Mouse (Mus musculus) lung, postnatal 25 days (tissue): ENCODE data around the gene Lamtor2.
A peak's percentile ranks its signal among the peaks of the same experiment; 100 is the strongest.

Experiments
- DNase-seq: peaks from one replicate; pipeline ENCODE4 v3.0.0; 2022; ENCODE audit warnings: low spot score

Lamtor2 gene

GRCm38 (mm10) chr3:88503881-88504746, 48.8 kb downstream of the Lamtor2 start:
- no peak for DNase-seq

- peak; percentile 48 for DNase-seq
These were observed 49.4 kb downstream of the Lamtor2 start for GRCm38 (mm10) chr3:88503505-88503863.

- peak; percentile 94 for DNase-seq
These were observed 50.0 kb downstream of the Lamtor2 start for GRCm38 (mm10) chr3:88502641-88503504.

GRCm38 (mm10) chr3:88502031-88502571, 50.8 kb downstream of the Lamtor2 start:
- peak; percentile 55 for DNase-seq

GRCm38 (mm10) chr3:88501366-88502030, 51.4 kb downstream of the Lamtor2 start:
- no peak for DNase-seq

- no peak for DNase-seq
These were observed 52.1 kb downstream of the Lamtor2 start for GRCm38 (mm10) chr3:88500655-88501365.

GRCm38 (mm10) chr3:88500087-88500486, 52.8 kb downstream of the Lamtor2 start:
- DNase-seq: no peak
